Mouse (Mus musculus) liver, adult 2 months (tissue): ENCODE measurements around the gene Cul9. TPM values are rescaled to one million over a fixed set of nuclear protein-coding genes. Genes with fewer than 3 reads are reported as not detected.
"Not testable (repeated sequence)": the region's sequence is repeated elsewhere in the genome, so short reads cannot be mapped to it uniquely, and the experiment has no call there.

ENCODE experiments used
- DNase-seq: peaks from one replicate; pipeline ENCODE4 v3.0.0-alpha.2; 2011; ENCODE audit warnings: low read depth, low spot score; ENCODE audit errors: extremely low read depth
- H3K27ac ChIP-seq: fragments of 200-500 bp; replicated peaks from 2 replicates; pipeline ENCODE4 v1.5.1; 2012; ENCODE audit warnings: low read depth, mild to moderate bottlenecking, control low read depth, inconsistent platforms, low read length; ENCODE audit not compliant: insufficient read depth
- H3K27me3 ChIP-seq: fragments of 200-500 bp; 2 replicates; pipeline ENCODE4 v1.6.1; 2012; ENCODE audit warnings: mild to moderate bottlenecking, moderate library complexity, low read length, inconsistent platforms; ENCODE audit not compliant: control insufficient read depth, insufficient read depth
- H3K36me3 ChIP-seq: fragments of 200-500 bp; 2 replicates; pipeline ENCODE4 v1.6.1; 2012; ENCODE audit warnings: low read length, inconsistent platforms; ENCODE audit not compliant: control insufficient read depth, insufficient read depth
- H3K4me1 ChIP-seq: fragments of 200-500 bp; 2 replicates; pipeline ENCODE4 v1.6.1; 2011; ENCODE audit warnings: low read length; ENCODE audit not compliant: control insufficient read depth, insufficient read depth
- H3K4me3 ChIP-seq: fragments of 200-500 bp; 2 replicates; pipeline ENCODE4 v1.5.1; 2011; ENCODE audit warnings: low read depth, mild to moderate bottlenecking, control low read depth, low read length, moderate library complexity; ENCODE audit not compliant: insufficient read depth
- H3K79me2 ChIP-seq: fragments of 200-500 bp; 2 replicates; pipeline ENCODE4 v1.6.1; 2012; ENCODE audit warnings: inconsistent platforms, mild to moderate bottlenecking, low read length, moderate library complexity; ENCODE audit not compliant: control insufficient read depth, insufficient read depth
- H3K9ac ChIP-seq: fragments of 200-500 bp; 2 replicates; pipeline ENCODE4 v1.6.1; 2012; ENCODE audit warnings: low read depth, mild to moderate bottlenecking, control low read depth, inconsistent platforms, low read length
- CTCF ChIP-seq: fragments of 200-500 bp; IDR thresholded peaks from 2 replicates; pipeline ENCODE4 v1.5.1; 2011; ENCODE audit warnings: low read depth, low read length, control low read depth
- POLR2A ChIP-seq: fragments of 200-500 bp; IDR thresholded peaks from 2 replicates; pipeline ENCODE4 v1.6.1; 2011; ENCODE audit warnings: low read length, control low read depth; ENCODE audit not compliant: insufficient read depth; ENCODE audit errors: extremely low read depth
- WGBS: fragments of 180-500 bp; shearing (Covaris S2); methylation state at CpG from one replicate; pipeline ENCODE4 v1.1.7; 2018; 5-methylcytosine and 5-hydroxymethylcytosine counted together
- polyA plus RNA-seq: library from polyadenylated mRNA; depleted of rRNA; stranded (reverse); fragments of >200 nt; gene quantifications from 2 replicates; pipeline ENCODE4 v1.2.3, GENCODE M21; 2012
- total RNA-seq: library from RNA; depleted of rRNA; stranded (reverse); fragments of >200 nt; gene quantifications from 2 replicates; pipeline ENCODE4 v1.2.3, GENCODE M21; 2014

Gene Cul9
- total and polyA plus RNA-seq, 2 experiments, result 4.1 to 10.1 TPM

DNA sequence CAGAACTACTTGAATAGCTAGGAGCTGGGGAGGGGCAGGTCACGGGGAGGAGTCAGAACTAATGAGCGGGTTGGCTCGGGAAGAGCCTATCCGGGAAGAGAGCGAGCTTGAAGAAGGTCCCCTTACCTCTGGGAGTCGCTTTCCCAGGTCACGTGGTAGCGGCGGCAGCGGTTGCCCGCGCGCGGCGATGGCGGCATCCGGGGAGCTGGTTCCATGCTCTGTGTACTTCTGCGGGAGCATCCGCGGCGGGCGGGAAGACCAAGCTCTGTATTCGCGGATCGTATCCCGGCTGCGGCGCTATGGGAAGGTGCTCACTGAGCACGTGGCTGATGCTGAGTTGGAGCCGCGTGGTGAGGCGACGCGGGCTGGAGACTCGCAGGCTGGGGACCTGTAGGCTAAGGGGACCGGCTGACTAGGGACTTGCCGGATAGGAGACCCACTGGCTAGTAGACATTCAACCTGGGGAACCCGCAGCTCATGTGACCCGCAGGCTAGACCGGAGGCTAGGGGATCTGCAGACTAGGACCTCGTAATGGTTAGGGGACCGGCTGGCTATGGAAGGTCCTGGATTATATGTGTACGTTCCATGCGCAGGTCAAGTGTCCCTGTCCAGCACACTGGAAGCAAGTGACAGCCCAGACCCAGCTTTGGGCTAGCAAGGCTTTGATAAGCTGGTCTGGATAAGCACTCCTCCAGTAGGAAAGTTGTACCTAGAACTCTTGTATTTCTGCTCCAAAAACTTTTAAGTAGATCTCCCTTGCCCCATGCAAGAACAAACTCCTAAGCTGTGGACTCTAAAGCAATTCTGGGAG lies 49.4 kb downstream of the Cul9 start, which contains the start of gene Dnph1:
TSS of gene Dnph1 (plus strand) at position 89 of the 812 bp plus-strand sequence.
- H3K36me3 ChIP-seq, result no peaks in the 10 kb centered on the region
- no peaks in the 10 kb centered on the region for H3K27me3 ChIP-seq
- peak within 1 kb of the TSS; percentile 85 for H3K4me3 ChIP-seq
- peak within 1 kb of the TSS; percentile 72 for H3K9ac ChIP-seq
- 0 out of 2 replicates have a peak, but pooled peaks cover 3% of the 10 kb centered on the region for H3K4me1 ChIP-seq
- 1% methylated on average over 44 of the region's 44 CpGs for WGBS
- DNase-seq, result peak; percentile 89
- 0 out of 2 replicates have a peak, but pooled peaks have one; percentile 35 for TF ChIP-seq POLR2A
- TF ChIP-seq CTCF, result no peak
- no peak within 1 kb of the TSS for H3K27ac ChIP-seq
- H3K79me2 ChIP-seq, result no peaks in the 10 kb centered on the region

GRCm38 (mm10) chr17:46496081-46496480 lies 50.1 kb downstream of the Cul9 start:
- H3K79me2 ChIP-seq, H3K4me3 ChIP-seq, H3K36me3 ChIP-seq, H3K27ac ChIP-seq, H3K27me3 ChIP-seq, H3K4me1 ChIP-seq, H3K9ac ChIP-seq, DNase-seq: not testable (repeated sequence)

DNA sequence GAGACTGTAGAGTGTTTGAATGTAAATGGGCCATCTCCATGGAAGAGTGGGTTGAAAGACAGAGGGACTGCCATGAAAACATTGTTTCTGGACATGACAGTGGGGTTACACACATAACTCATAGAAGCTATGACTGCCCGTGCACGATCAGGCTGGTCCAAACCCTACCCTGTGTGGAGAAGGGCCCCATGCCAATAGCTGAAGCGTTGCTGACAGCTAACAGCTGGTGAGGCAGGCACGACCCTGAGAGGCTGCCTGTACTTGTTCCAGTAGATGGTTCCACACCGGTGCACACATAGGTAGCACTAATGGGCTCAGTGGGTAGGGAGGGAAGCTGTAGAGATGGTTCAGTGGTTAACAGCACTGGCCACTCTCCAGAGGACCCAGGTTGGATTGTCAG lies 50.7 kb downstream of the Cul9 start:
- TF ChIP-seq POLR2A (no peak), CTCF (no peak)
- Histone ChIP-seq H3K27me3 (no peaks in the 10 kb centered on the region), H3K4me3 (no peak overlapping the region), H3K79me2 (no peaks in the 10 kb centered on the region), H3K9ac (no peak overlapping the region), H3K4me1 (0 out of 2 replicates have a peak, but pooled peaks cover 3% of the 10 kb centered on the region), H3K27ac (no peak overlapping the region), H3K36me3 (no peaks in the 10 kb centered on the region)
- no peak for DNase-seq
- WGBS, result 87% methylated on average over 5 of the region's 5 CpGs

DNA sequence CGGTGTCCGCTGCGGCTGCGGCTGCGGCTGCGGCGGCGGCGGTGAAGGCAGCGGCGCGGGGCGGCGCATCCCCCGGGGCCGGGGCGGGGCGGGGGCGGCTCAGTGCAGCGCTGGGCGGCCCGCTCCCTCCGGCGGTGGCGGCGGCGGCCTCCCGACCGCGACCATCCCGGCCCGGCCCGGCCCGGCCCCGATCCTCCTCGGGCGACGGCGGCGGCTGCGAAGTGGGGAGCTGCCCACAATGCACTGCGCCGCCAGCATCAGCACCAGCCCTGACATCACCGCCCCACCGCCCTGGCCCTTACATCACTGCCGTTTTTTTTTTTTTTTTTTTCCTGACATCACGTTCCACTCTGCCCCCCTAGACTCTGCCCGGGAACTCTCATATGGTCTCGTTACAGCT lies 58.8 kb downstream of the Cul9 start, which contains the start of gene Ttbk1:
TSS of gene Ttbk1 (minus strand) at position 245 of the 400 bp plus-strand sequence.
- H3K9ac ChIP-seq, result no peak within 1 kb of the TSS
- H3K36me3 ChIP-seq, result no peaks in the 10 kb centered on the region
- WGBS, result 5% methylated on average over 44 of the region's 49 CpGs
- no peak within 1 kb of the TSS for H3K27ac ChIP-seq
- H3K4me3 ChIP-seq, result no peak within 1 kb of the TSS
- H3K27me3 ChIP-seq, result peaks cover 5% of the 10 kb centered on the region; the same call in 1 of the 2 replicates
- no peaks in the 10 kb centered on the region for H3K79me2 ChIP-seq
- TF ChIP-seq CTCF, result no peak
- TF ChIP-seq POLR2A, result no peak
- DNase-seq, result no peak
- 0 out of 2 replicates have a peak, but pooled peaks cover 3% of the 10 kb centered on the region for H3K4me1 ChIP-seq

DNA sequence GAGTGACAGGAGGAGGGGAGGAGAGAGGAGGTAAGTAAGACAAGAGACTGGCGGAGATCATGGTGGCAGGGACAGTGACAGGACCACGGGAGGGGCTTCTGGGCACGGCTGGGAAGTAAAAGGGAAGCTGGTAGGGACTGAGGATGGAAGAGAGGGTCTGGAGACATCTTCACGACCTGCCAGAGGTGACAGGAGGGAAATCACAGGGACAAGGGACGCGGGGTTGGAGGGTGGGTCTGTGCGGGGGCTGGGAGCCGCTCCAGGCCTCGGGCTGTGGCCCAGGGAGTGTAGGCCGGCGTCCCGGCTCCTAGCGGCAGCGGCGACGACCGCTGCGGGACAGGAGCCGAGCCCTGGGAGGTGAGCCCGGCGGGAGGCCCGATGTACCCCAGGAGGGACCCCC lies 59.2 kb downstream of the Cul9 start:
- TF ChIP-seq POLR2A, result no peak
- TF ChIP-seq CTCF, result no peak
- H3K4me1 ChIP-seq, result 0 out of 2 replicates have a peak, but pooled peaks cover 3% of the 10 kb centered on the region
- H3K79me2 ChIP-seq, result no peaks in the 10 kb centered on the region
- no peak overlapping the region for H3K27ac ChIP-seq
- peaks cover 5% of the 10 kb centered on the region; the same call in 1 of the 2 replicates for H3K27me3 ChIP-seq
- no peak overlapping the region for H3K4me3 ChIP-seq
- no peak for DNase-seq
- H3K9ac ChIP-seq, result no peak overlapping the region
- H3K36me3 ChIP-seq, result no peaks in the 10 kb centered on the region
- WGBS, result 13% methylated on average over 21 of the region's 22 CpGs

DNA sequence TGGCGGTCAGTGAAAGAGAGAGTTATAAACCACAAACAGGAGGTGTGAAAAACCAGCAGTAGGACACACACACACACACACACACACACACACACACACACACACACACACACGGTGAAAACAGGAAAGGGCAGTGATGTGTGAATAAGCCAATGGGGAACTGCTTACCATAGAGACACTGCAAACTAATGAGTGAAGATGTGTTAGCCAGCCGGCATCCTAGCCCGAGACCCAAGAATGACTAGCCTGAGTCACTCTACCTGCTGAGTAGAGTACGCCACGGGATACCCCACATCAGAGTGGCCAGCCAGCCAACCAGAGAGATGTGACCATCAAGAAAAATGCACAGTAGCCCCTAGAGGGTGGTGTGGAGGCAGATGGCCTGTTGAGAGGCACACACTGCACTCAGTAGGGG lies 61.7 kb downstream of the Cul9 start:
- 36% methylated on average over 6 of the region's 6 CpGs for WGBS
- no peak overlapping the region for H3K27ac ChIP-seq
- no peaks in the 10 kb centered on the region for H3K36me3 ChIP-seq
- H3K9ac ChIP-seq, result no peak overlapping the region
- TF ChIP-seq POLR2A (no peak), CTCF (peak; percentile 8; the same call in 1 of the 2 replicates)
- no peak for DNase-seq
- peak overlapping the region; percentile 39; the same call in 1 of the 2 replicates for H3K4me3 ChIP-seq
- H3K27me3 ChIP-seq, result peaks cover 5% of the 10 kb centered on the region; the same call in 1 of the 2 replicates
- no peaks in the 10 kb centered on the region for H3K79me2 ChIP-seq
- 0 out of 2 replicates have a peak, but pooled peaks cover 3% of the 10 kb centered on the region for H3K4me1 ChIP-seq
